Mouse (Mus musculus): ENCODE data around the gene Focad. TPM values are rescaled to one million over a fixed set of nuclear protein-coding genes. Genes with fewer than 3 reads are reported as not detected.

The Focad gene
- total RNA-seq, 2 experiments from 2014 or later = 59.6 to 68.2 TPM

GRCm38 (mm10) chr4:88209351-88209814 is 115.0 kb downstream of the Focad start:
- peak; percentile 40 to 51 for DNase-seq (ENCODE audit: low spot score in 2 of 2)

GRCm38 (mm10) chr4:88210602-88211001 is 116.2 kb downstream of the Focad start:
- no peak for DNase-seq (ENCODE audit: low spot score in 2 of 2)

- no peak for DNase-seq (ENCODE audit: low spot score in 2 of 2)
Measured at GRCm38 (mm10) chr4:88211200-88211885, 116.9 kb downstream of the Focad start.

- no peak for DNase-seq (ENCODE audit: low spot score in 2 of 2)
Measured at GRCm38 (mm10) chr4:88213895-88214294, 119.5 kb downstream of the Focad start.

GRCm38 (mm10) chr4:88218286-88218685 is 123.9 kb downstream of the Focad start:
- no peak for DNase-seq (ENCODE audit: low spot score in 2 of 2)

GRCm38 (mm10) chr4:88218797-88219196 is 124.4 kb downstream of the Focad start:
- DNase-seq (ENCODE audit: low spot score in 2 of 2) = no peak

- DNase-seq (ENCODE audit: low spot score in 2 of 2) = no peak
Measured at GRCm38 (mm10) chr4:88231375-88231774, 136.9 kb downstream of the Focad start.

- no peak for DNase-seq (ENCODE audit: low spot score in 2 of 2)
Measured at GRCm38 (mm10) chr4:88235941-88236340, 141.5 kb downstream of the Focad start.

GRCm38 (mm10) chr4:88236926-88237756 is 142.7 kb downstream of the Focad start:
- no peak for DNase-seq (ENCODE audit: low spot score in 2 of 2)

GRCm38 (mm10) chr4:88238351-88238750 is 143.9 kb downstream of the Focad start:
- no peak for DNase-seq (ENCODE audit: low spot score in 2 of 2)

- DNase-seq (ENCODE audit: low spot score in 2 of 2) = no peak
Measured at GRCm38 (mm10) chr4:88243834-88244233, 149.4 kb downstream of the Focad start.

- no peak for DNase-seq (ENCODE audit: low spot score in 2 of 2)
Measured at GRCm38 (mm10) chr4:88245494-88245893, 151.1 kb downstream of the Focad start.

- no peak for DNase-seq (ENCODE audit: low spot score in 2 of 2)
Measured at GRCm38 (mm10) chr4:88261349-88261748, 166.9 kb downstream of the Focad start.

GRCm38 (mm10) chr4:88264536-88264935 is 170.1 kb downstream of the Focad start:
- DNase-seq (ENCODE audit: low spot score in 2 of 2) = no peak

GRCm38 (mm10) chr4:88270408-88271067 is 176.1 kb downstream of the Focad start:
- DNase-seq (ENCODE audit: low spot score in 2 of 2) = no peak

- no peak for DNase-seq (ENCODE audit: low spot score in 2 of 2)
Measured at GRCm38 (mm10) chr4:88275571-88276041, 181.2 kb downstream of the Focad start.

GRCm38 (mm10) chr4:88276058-88276734 is 181.8 kb downstream of the Focad start:
- no peak for DNase-seq (ENCODE audit: low spot score in 2 of 2)

GRCm38 (mm10) chr4:88278524-88278923 is 184.1 kb downstream of the Focad start:
- no peak for DNase-seq (ENCODE audit: low spot score in 2 of 2)

GRCm38 (mm10) chr4:88280536-88280935 is 186.1 kb downstream of the Focad start:
- no peak for DNase-seq (ENCODE audit: low spot score in 2 of 2)

GRCm38 (mm10) chr4:88295537-88295936 is 201.1 kb downstream of the Focad start:
- DNase-seq (ENCODE audit: low spot score in 2 of 2) = no peak

GRCm38 (mm10) chr4:88299551-88299950 is 205.1 kb downstream of the Focad start:
- no peak for DNase-seq (ENCODE audit: low spot score in 2 of 2)

Measured in layer of hippocampus, postnatal 10 days (tissue).